Mouse (Mus musculus): ENCODE results near the gene Galnt2.

DNA sequence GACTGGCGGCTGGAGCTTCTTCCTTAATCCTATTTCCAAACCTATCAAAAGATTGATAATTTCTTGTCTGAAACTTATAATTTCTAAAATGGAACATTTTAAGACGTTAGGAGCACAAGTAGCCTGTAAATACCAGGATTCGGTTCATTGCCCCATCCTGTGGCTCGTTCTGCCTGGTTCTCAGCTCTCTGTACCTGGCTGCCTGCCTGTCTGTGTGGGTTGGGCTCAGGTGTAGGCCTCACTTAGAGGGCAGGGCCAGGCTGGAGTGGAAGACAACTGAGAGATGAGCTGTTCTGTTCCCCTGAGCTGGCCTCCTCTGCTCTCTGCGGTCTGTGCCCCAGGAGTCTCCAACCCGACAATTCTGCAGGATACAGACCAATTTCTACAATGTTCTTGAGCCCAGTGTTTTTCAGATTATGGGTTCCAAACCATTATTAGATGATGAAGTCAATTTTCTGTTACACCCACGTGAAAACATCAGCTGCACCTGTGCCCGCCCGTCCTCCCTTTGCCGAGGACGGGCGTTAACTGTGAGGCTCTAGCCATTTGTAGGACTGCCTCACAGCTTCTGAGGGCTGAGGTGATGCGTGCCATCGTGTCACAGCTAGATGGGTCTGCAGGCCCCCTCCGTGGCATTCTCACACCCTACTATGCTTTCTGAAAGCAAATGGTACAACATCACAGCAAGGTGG, 72.2 kb downstream of the Galnt2 start:
- TF ChIP-seq CTCF (IDR thresholded peaks at IDR 0.05; ENCODE audit: low read depth) (no peak), EP300 (IDR thresholded peaks at IDR 0.05; ENCODE audit: low read depth) (no peak)

Data from heart, postnatal 0 days (tissue).